Mouse (Mus musculus) neural tube, embryonic 13.5 days (tissue): ENCODE results near the gene Epo. TPM values are rescaled to one million over a fixed set of nuclear protein-coding genes. Genes with fewer than 3 reads are reported as not detected.

Source experiments
- ATAC-seq: fragments of 200-750 bp; cut with Nextera tagmentation; 2 replicates; pipeline ENCODE4 v1.8.0; 2017; ENCODE audit warnings: low read depth, mild to moderate bottlenecking, moderate TSS enrichment, moderate library complexity
- H3K27ac ChIP-seq: fragments of 300-500 bp; sonication (generic); replicated peaks from 2 replicates; pipeline ENCODE4 v1.5.1; 2015; ENCODE audit warnings: moderate library complexity, mild to moderate bottlenecking, inconsistent platforms
- H3K27me3 ChIP-seq: fragments of 300-500 bp; sonication (generic); 2 replicates; pipeline ENCODE4 v1.6.1; 2015; ENCODE audit warnings: mild to moderate bottlenecking, inconsistent platforms
- H3K36me3 ChIP-seq: fragments of 300-500 bp; sonication (generic); 2 replicates; pipeline ENCODE4 v1.6.1; 2015; ENCODE audit warnings: mild to moderate bottlenecking, inconsistent platforms
- H3K4me1 ChIP-seq: fragments of 300-500 bp; sonication (generic); replicated peaks from 2 replicates; pipeline ENCODE4 v1.6.1; 2015; ENCODE audit warnings: inconsistent platforms
- H3K4me2 ChIP-seq: fragments of 300-500 bp; sonication (generic); 2 replicates; pipeline ENCODE4 v1.6.1; 2015; ENCODE audit warnings: inconsistent platforms, mild to moderate bottlenecking, moderate library complexity
- H3K4me3 ChIP-seq: fragments of 300-500 bp; sonication (generic); 2 replicates; pipeline ENCODE4 v1.5.1; 2015; ENCODE audit warnings: mild to moderate bottlenecking, inconsistent platforms
- H3K9ac ChIP-seq: fragments of 300-500 bp; sonication (generic); 2 replicates; pipeline ENCODE4 v1.6.1; 2015; ENCODE audit warnings: moderate library complexity, mild to moderate bottlenecking, inconsistent platforms
- H3K9me3 ChIP-seq: fragments of 300-500 bp; sonication (generic); 2 replicates; pipeline ENCODE4 v1.6.1; 2016; ENCODE audit warnings: inconsistent platforms
- WGBS: fragments of 180-500 bp; shearing (Covaris S2); methylation state at CpG from one replicate; pipeline ENCODE4 v1.1.7; 2015; 5-methylcytosine and 5-hydroxymethylcytosine counted together
- polyA plus RNA-seq: library from polyadenylated mRNA; unstranded; fragments of >200 nt; fragmentation: Nextera tagmentation; extraction: Ambion mirVana; gene quantifications from 2 replicates; pipeline ENCODE4 v1.2.1, GENCODE M21; 2015

Epo gene
- polyA plus RNA-seq, 1 experiment from 2014 or later = not detected

DNA sequence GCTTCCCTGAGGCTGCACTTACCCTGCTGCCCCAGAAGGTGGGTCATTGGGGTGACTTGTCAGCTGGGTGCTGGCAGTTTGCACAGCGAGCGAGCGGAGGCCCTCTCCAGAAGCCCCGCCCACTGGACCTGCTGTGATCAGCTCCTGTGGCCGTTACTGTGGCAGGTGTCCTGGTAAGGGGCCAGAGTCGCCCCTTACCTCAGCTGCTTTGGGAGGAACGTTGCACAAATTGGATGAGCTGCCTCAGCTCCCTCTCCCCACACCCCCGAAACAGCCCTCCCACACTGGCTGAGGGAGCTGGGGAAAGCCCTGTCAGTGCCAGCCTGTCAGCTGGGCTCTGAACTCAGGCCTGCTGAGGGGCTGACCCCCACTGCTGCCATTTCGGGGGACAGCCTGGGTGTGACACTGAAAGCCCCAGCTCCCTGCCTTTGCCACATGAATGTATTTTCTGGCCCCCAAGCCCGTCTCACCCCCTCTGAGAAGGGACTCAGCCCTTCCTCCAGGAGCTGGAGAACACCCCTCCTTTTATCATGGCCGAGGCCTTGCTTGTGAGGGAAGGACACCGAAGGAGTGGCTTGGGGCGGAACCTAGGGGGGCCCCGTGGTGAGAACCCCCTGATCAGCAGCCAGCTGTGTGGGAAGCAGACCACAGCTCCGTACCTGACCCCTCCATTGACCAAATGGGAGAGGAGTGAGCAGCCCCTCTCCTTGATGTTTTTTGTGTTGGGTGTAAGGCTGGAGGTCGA is 6.7 kb downstream of the Epo start:
- Histone ChIP-seq H3K4me1 (peaks cover 47% of the 10 kb centered on the region), H3K36me3 (peaks cover 89% of the 10 kb centered on the region), H3K9me3 (no peaks in the 10 kb centered on the region), H3K4me3 (no peak overlapping the region), H3K4me2 (no peak overlapping the region), H3K27ac (peak overlapping the region; percentile 68), H3K27me3 (no peaks in the 10 kb centered on the region), H3K9ac (peak overlapping the region; percentile 38; the same call in 1 of the 2 replicates)
- WGBS = 33% methylated on average over 16 of the region's 16 CpGs
- no peak for ATAC-seq

DNA sequence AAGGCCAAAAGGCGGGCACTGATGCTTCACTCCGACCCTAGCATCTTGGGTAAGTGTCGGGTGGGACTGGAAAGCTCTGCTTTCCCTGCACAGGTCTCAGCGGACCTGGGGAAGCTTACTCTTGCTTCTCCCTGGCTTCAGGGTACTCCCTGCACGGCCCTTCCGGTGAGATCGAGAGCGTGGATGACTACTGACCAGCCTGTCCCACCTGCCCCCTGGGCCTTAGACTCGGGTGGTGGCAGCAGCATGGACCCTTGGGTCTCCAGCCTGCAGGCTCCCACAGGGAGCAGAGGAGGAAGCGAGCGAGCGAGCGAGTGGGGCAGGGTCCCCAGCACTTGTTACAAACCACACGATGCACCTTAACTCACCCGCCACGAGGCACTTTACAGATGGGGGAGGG is 7.5 kb downstream of the Epo start:
- 0 out of 2 replicates have a peak overlapping the region, but pooled peaks have one; percentile 14 for H3K27ac ChIP-seq
- no peaks in the 10 kb centered on the region for H3K27me3 ChIP-seq
- no peak overlapping the region for H3K4me2 ChIP-seq
- H3K9me3 ChIP-seq = no peaks in the 10 kb centered on the region
- 0 out of 2 replicates have a peak overlapping the region, but pooled peaks have one; percentile 0 for H3K9ac ChIP-seq
- 71% methylated on average over 16 of the region's 16 CpGs for WGBS
- ATAC-seq = no peak
- peak overlapping the region; percentile 1; the same call in 1 of the 2 replicates for H3K4me3 ChIP-seq
- peaks cover 97% of the 10 kb centered on the region for H3K36me3 ChIP-seq
- H3K4me1 ChIP-seq = peaks cover 46% of the 10 kb centered on the region

DNA sequence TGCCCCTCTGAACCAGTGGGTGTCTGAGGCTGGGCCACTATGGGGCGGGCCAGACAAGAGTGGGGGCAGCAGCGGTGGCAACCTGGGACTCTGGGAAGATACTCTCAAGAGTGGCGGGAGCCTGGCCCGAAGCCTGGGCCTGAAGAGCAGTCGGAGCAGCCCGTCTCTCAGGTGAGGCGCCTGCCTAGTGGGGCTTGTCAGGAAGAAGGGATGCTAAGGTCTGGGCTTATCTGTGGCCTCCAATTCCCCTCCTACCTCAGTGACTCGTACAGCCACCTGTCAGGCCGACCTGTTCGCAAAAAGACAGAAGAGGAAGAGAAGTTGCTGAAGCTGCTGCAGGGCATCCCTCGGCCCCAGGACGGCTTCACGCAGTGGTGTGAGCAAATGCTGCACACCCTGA is 8.4 kb downstream of the Epo start:
- no peak overlapping the region for H3K9ac ChIP-seq
- no peaks in the 10 kb centered on the region for H3K27me3 ChIP-seq
- no peak for ATAC-seq
- no peak overlapping the region for H3K4me2 ChIP-seq
- peaks cover 38% of the 10 kb centered on the region for H3K4me1 ChIP-seq
- H3K27ac ChIP-seq = no peak overlapping the region
- no peaks in the 10 kb centered on the region for H3K9me3 ChIP-seq
- H3K4me3 ChIP-seq = no peak overlapping the region
- 91% methylated on average over 13 of the region's 13 CpGs for WGBS
- peaks cover 100% of the 10 kb centered on the region for H3K36me3 ChIP-seq

DNA sequence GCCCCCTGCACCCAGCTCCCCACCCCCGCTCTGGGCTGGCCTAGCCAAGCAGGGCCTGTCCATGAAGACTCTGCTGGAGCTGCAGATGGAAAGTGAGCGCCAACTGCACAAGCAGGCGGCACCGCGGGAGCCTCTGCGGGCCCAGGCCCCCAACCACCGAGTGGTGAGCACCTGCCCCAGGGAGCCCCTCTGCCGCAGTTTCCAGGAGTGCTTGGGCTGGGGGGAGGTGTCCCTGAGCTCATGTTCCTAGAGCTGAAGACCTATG is 8.9 kb downstream of the Epo start:
- Histone ChIP-seq H3K36me3 (peaks cover 100% of the 10 kb centered on the region), H3K27ac (no peak overlapping the region), H3K4me1 (peaks cover 33% of the 10 kb centered on the region), H3K9me3 (no peaks in the 10 kb centered on the region), H3K4me3 (no peak overlapping the region), H3K27me3 (no peaks in the 10 kb centered on the region), H3K9ac (no peak overlapping the region), H3K4me2 (no peak overlapping the region)
- 87% methylated on average over 8 of the region's 8 CpGs for WGBS
- ATAC-seq = no peak

DNA sequence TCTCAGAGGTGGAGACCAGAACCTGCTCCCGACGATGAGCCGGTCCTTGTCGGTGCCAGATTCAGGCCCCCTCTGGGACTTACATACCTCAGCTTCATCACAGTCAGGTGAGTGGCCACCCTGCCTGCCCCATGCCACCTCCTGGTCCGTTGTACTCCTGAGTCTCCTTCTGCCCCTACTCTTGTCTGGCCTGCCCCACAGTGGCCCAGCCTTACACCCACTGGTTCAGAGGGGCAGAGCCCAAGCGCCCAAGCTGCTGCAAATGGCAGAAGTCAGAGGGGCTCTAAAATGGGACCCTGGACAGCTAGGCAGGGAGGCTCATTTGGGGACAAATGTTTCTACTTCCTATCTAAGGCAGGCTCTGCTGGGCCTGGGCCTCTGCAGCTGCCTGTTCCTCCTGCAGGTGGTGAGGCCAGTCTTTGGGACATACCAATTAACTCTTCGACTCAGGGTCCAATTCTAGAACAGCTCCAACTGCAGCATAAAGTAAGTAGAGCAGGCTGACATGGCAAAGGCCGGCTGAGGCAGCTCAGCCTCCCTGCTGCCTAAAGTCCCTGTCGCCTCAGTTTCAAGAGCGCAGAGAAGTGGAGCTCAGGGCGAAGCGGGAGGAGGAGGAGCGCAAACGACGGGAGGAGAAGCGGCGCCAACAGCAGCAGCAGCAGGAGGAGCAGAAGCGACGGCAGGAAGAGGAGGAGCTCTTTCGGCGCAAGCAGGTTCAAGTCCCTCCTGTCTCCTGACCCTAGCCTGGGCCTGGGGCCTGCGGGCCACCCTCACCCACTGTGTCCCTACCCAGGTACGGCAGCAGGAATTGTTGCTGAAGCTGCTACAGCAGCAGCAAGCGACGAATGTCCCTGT is 9.4 kb downstream of the Epo start:
- Histone ChIP-seq H3K36me3 (peaks cover 100% of the 10 kb centered on the region), H3K27ac (0 out of 2 replicates have a peak overlapping the region, but pooled peaks have one; percentile 13), H3K9me3 (no peaks in the 10 kb centered on the region), H3K4me2 (no peak overlapping the region), H3K4me3 (no peak overlapping the region), H3K9ac (no peak overlapping the region), H3K4me1 (peaks cover 29% of the 10 kb centered on the region), H3K27me3 (no peaks in the 10 kb centered on the region)
- ATAC-seq = no peak
- WGBS = 80% methylated on average over 25 of the region's 25 CpGs

DNA sequence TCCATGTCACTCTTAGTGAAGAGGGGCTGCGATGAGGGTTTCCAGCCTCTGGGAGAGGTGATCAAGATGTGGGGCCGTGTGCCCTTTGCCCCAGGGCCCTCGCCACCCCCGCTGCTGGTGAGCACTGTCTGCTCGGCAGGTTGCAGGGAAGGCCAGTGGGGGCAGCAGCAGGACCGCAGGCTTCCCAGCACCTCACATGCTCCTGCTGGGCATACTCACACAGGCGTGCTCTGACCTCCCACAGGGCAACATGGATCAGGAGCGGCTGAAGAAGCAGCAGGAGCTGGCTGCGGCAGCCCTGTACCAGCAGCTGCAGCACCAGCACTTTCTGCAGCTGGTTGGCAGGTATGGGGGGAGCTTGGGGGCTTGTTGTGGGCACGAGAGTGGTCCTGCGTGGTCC is 10.3 kb downstream of the Epo start:
- H3K36me3 ChIP-seq = peaks cover 98% of the 10 kb centered on the region
- H3K4me2 ChIP-seq = no peak overlapping the region
- H3K27ac ChIP-seq = no peak overlapping the region
- H3K27me3 ChIP-seq = no peaks in the 10 kb centered on the region
- 71% methylated on average over 11 of the region's 11 CpGs for WGBS
- H3K4me1 ChIP-seq = peaks cover 19% of the 10 kb centered on the region
- no peak overlapping the region for H3K9ac ChIP-seq
- no peaks in the 10 kb centered on the region for H3K9me3 ChIP-seq
- no peak for ATAC-seq
- no peak overlapping the region for H3K4me3 ChIP-seq

DNA sequence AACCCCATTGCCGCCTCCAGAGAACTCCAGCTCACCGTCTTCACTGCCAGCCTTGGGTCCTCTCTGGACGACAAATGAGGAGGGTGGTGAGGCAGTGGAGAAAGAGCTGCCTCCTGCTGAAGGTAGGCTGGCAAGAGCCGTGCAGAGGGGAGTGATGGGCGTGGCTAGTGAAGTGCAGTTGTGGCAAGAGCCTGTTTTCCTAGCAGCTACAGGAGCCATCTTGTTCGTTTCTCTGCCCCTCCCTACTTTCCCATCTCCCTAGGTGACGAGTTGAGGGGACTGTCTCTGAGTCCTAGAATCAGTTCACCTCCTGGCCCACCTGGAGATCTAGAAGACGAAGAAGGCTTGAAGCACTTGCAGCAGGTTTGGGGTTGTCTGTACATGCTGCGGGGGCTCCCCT is 11.2 kb downstream of the Epo start:
- H3K4me2 ChIP-seq = no peak overlapping the region
- peaks cover 19% of the 10 kb centered on the region for H3K4me1 ChIP-seq
- no peak for ATAC-seq
- H3K9me3 ChIP-seq = no peaks in the 10 kb centered on the region
- no peak overlapping the region for H3K4me3 ChIP-seq
- H3K27me3 ChIP-seq = no peaks in the 10 kb centered on the region
- H3K36me3 ChIP-seq = peaks cover 94% of the 10 kb centered on the region
- H3K9ac ChIP-seq = no peak overlapping the region
- WGBS = 80% methylated on average over 9 of the region's 9 CpGs
- no peak overlapping the region for H3K27ac ChIP-seq

DNA sequence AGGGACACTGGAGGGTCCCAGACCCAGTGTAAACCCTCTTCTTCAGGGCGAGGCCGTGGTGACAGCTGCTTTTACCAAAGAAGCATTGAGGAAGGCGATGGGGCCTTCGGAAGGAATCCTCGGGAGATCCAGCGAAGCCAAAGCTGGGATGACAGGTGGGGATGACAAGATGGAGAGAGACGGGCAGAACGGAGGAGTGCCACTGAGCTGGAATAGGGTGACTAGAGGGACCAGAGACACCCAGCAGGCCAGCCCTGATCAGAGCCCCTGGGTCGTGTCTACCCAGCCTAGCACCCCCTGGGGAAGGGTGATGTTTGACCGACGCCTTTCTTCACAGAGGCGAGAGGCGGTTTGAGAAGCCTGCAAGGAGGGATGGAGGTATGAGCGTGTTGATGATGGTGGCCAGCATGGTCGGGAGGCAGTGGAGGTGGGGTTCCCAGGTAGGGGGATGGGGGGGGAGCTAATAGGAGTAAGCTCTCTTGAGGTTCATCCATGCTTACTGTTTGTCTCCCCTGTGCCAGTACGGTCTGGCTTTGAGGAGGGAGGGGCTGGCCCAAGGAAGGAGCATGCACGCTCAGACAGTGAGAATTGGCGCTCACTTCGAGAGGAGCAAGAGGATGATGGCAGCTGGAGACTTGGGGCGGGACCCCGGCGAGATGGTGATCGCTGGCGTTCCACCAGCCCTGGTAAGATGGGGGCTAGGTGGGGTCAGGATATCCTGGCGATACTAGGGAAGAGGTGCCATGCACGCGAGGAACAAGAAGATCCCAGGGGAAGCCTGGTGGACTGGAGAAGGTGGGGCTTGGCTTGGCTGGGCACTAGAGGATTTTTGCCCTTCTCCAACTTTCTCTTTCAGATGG is 13.1 kb downstream of the Epo start:
- no peaks in the 10 kb centered on the region for H3K27me3 ChIP-seq
- no peaks in the 10 kb centered on the region for H3K9me3 ChIP-seq
- H3K27ac ChIP-seq = no peak overlapping the region
- no peak overlapping the region for H3K9ac ChIP-seq
- peaks cover 20% of the 10 kb centered on the region for H3K4me1 ChIP-seq
- peaks cover 74% of the 10 kb centered on the region for H3K36me3 ChIP-seq
- 92% methylated on average over 27 of the region's 27 CpGs for WGBS
- no peak for ATAC-seq
- H3K4me2 ChIP-seq = no peak overlapping the region
- no peak overlapping the region for H3K4me3 ChIP-seq

DNA sequence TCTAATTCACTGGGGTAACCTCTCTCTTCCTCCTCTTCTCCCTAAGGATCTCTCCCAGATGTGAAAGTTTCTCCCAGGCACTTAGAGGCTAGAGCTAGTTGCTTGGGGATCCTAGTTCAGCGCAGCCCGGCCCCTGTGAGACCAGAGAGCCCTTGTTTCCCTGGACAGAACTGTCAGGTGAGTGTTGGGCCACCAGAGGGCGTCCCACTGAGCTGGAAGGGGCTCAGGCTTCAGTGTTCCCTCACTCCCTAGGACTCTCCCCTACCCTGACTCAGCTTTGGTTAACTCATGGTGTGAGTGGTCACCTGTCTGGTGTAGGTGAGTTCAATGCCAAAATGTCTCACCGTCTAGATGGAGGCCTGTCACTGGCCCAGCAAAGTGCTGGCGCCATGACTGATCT is 14.6 kb downstream of the Epo start, which contains the start of gene Gigyf1:
Gene Gigyf1, plus strand, starts transcription at position 113 of the 400 bp plus-strand sequence.
- Histone ChIP-seq H3K4me2 (no peak within 1 kb of the TSS), H3K4me1 (peaks cover 34% of the 10 kb centered on the region), H3K9me3 (no peaks in the 10 kb centered on the region), H3K4me3 (no peak within 1 kb of the TSS), H3K9ac (no peak within 1 kb of the TSS), H3K36me3 (peaks cover 67% of the 10 kb centered on the region), H3K27me3 (no peaks in the 10 kb centered on the region), H3K27ac (no peak within 1 kb of the TSS)
- ATAC-seq = no peak
- WGBS = 73% methylated on average over 5 of the region's 5 CpGs

DNA sequence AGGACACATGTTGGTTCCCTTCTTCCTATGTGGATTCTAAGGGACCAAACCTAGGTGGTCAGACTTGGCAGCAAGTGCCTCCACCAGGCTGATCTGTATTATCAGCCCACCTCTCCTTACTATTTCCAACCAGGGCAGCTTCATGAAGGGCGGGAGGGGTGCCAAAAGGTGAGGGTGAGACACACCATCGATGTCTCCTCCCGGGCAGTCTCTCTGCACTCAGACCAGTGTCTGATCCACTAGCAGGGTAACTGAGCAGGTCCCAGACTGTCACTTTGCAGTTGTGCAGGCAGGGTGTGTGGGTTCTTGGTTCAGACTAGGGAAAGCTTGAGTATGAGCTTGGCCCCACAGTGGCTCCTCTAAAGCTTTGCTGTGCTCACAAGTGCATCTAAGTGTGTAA is 18.2 kb downstream of the Epo start:
- Histone ChIP-seq H3K4me2 (no peak overlapping the region), H3K9me3 (no peaks in the 10 kb centered on the region), H3K36me3 (peaks cover 30% of the 10 kb centered on the region), H3K9ac (peak overlapping the region; percentile 100; the same call in 1 of the 2 replicates), H3K4me3 (no peak overlapping the region), H3K4me1 (peaks cover 60% of the 10 kb centered on the region), H3K27ac (no peak overlapping the region), H3K27me3 (no peaks in the 10 kb centered on the region)
- no peak for ATAC-seq
- WGBS = 98% methylated on average over 3 of the region's 3 CpGs

DNA sequence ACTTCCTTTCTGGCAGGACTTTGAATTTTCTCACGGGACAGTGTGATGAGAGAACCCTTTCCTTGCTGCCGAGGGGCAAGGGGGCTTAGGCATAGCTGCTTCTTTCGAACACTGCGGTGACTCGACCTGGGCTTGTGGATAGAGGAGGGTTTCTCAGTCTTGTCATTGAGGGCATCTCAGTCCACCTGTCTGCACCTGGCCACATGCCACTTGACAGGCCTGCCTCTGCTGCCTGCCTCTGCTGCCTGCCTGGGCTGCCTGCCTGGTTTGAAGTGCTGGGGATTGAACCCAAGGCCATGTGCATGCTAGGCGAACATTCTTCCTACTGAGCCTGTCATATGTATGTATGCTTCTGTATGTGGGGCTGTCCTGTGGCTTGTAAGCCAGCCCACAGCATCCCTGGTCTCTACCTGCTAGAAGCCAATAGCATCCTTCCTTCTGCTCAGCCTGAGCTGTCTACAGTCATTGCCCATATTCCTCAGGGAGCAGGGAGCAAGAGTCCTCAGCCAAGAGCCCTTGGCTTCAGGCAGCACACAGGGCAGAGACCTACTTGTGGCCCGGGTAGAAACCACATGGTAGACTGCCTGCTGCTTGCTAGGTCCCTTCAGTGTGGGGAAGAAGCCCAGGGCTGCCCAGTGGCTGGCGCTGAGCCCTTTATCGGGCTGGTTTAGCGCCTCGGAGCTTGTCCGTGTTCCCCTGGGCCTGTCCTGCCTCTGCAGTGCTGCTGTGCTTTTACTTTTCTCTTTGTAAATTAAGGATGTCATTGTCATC is 18.9 kb downstream of the Epo start:
- Histone ChIP-seq H3K27ac (no peak overlapping the region), H3K9ac (peak overlapping the region; percentile 100; the same call in 1 of the 2 replicates), H3K4me3 (peak overlapping the region; percentile 98; the same call in 1 of the 2 replicates), H3K27me3 (no peaks in the 10 kb centered on the region), H3K4me1 (peaks cover 60% of the 10 kb centered on the region), H3K4me2 (0 out of 2 replicates have a peak overlapping the region, but pooled peaks have one; percentile 83), H3K9me3 (no peaks in the 10 kb centered on the region), H3K36me3 (peaks cover 24% of the 10 kb centered on the region)
- ATAC-seq = no peak
- 83% methylated on average over 12 of the region's 12 CpGs for WGBS
